Mouse (Mus musculus): Measurements from ENCODE around the gene Notch4. TPM values are rescaled to one million over a fixed set of nuclear protein-coding genes. Genes with fewer than 3 reads are reported as not detected.
A peak's percentile ranks its signal among the peaks of the same experiment; 100 is the strongest.

Gene Notch4
- polyA plus RNA-seq, 1 experiment from 2014 or later = 4.7 TPM

GRCm38 (mm10) chr17:34627943-34628643 lies 64.0 kb downstream of the Notch4 start, which contains the start of gene Ppt2:
Gene Ppt2, minus strand, starts transcription at chr17:34628510.
- peak within 1 kb of the TSS; percentile 94 for H3K27ac ChIP-seq (replicated peaks; ENCODE audit: low read depth, low read length)
- H3K4me2 ChIP-seq (ENCODE audit: low read depth, low read length) = peak within 1 kb of the TSS; percentile 80
- H3K36me3 ChIP-seq (ENCODE audit: control insufficient read depth, insufficient read depth, low read length) = 0 out of 2 replicates have a peak, but pooled peaks cover 20% of the 10 kb centered on the region
- 4% methylated on average over 29 of the region's 29 CpGs for WGBS
- H3K27me3 ChIP-seq (replicated peaks; ENCODE audit: control insufficient read depth, insufficient read depth, low read length) = peaks cover 33% of the 10 kb centered on the region
- H3K4me1 ChIP-seq (ENCODE audit: control insufficient read depth, insufficient read depth, low read length) = peaks cover 40% of the 10 kb centered on the region
- peak within 1 kb of the TSS; percentile 60 for H3K4me3 ChIP-seq (ENCODE audit: low read depth, low read length)
- DNase-seq (ENCODE audit: low spot score) (peak; percentile 30), ATAC-seq (ENCODE audit: low read depth) (no peak)
- no peaks in the 10 kb centered on the region for H3K9me3 ChIP-seq (ENCODE audit: control insufficient read depth, low read length)
- H3K9ac ChIP-seq (ENCODE audit: low read depth, low read length) = peak within 1 kb of the TSS; percentile 80

DNA sequence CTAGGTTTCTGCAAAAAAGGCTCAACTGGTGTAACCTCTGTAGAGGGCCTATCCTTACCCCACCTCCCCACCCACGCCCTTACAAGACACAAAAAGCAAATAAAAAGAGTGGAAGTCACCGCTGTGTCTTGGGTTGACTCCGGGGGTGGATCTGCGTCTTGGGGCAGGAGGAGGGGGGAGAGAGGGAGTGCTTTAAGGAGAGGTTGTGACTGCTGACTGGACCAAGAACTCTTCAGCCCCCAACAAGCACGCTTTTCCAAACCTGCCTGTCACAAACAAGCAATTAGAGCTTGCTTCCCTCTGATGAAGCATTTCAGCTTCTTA lies 64.5 kb downstream of the Notch4 start:
- H3K27ac ChIP-seq (replicated peaks; ENCODE audit: low read depth, low read length) = peak overlapping the region; percentile 94
- WGBS = 22% methylated on average over 5 of the region's 5 CpGs
- peaks cover 40% of the 10 kb centered on the region for H3K4me1 ChIP-seq (ENCODE audit: control insufficient read depth, insufficient read depth, low read length)
- H3K4me2 ChIP-seq (ENCODE audit: low read depth, low read length) = peak overlapping the region; percentile 80
- peak overlapping the region; percentile 80 for H3K9ac ChIP-seq (ENCODE audit: low read depth, low read length)
- ATAC-seq (ENCODE audit: low read depth) = no peak
- no peak for DNase-seq (ENCODE audit: low spot score)
- H3K36me3 ChIP-seq (ENCODE audit: control insufficient read depth, insufficient read depth, low read length) = 0 out of 2 replicates have a peak, but pooled peaks cover 16% of the 10 kb centered on the region
- peak overlapping the region; percentile 60 for H3K4me3 ChIP-seq (ENCODE audit: low read depth, low read length)
- H3K9me3 ChIP-seq (ENCODE audit: control insufficient read depth, low read length) = no peaks in the 10 kb centered on the region
- peaks cover 33% of the 10 kb centered on the region for H3K27me3 ChIP-seq (replicated peaks; ENCODE audit: control insufficient read depth, insufficient read depth, low read length)

DNA sequence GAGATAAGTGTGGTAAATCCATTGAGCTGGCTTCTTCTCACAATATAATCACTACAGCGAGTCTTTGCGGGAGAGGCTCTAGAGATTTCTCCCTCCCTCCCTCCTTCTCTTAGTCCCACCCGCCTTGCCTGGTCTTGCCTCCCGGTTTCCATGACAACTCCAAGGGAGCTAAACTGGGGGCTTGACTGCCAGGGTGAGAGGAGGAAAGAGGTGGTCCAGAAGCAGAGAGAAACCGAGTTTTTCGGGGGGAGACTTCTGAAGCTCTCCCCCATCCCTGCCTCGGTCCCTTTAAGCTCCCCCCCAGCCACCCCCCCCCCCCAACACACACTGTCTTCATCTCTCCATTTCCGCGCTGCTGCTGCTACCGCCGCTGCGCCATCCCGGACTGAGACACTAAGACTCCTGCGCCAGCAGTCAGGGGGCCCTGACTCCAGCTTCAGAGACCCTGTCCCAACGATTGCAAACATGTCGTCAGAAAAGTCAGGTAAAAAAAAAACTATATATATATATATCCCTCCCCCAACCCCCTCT lies 65.2 kb downstream of the Notch4 start, which contains the start of gene Prrt1:
Prrt1 (plus strand) TSS at position 313 of the 531 bp plus-strand sequence.
- H3K27me3 ChIP-seq (replicated peaks; ENCODE audit: control insufficient read depth, insufficient read depth, low read length) = peaks cover 33% of the 10 kb centered on the region
- H3K9me3 ChIP-seq (ENCODE audit: control insufficient read depth, low read length) = no peaks in the 10 kb centered on the region
- peak within 1 kb of the TSS; percentile 80 for H3K4me2 ChIP-seq (ENCODE audit: low read depth, low read length)
- H3K4me3 ChIP-seq (ENCODE audit: low read depth, low read length) = peak within 1 kb of the TSS; percentile 60
- peak within 1 kb of the TSS; percentile 94 for H3K27ac ChIP-seq (replicated peaks; ENCODE audit: low read depth, low read length)
- peak; percentile 86 for DNase-seq (ENCODE audit: low spot score)
- WGBS = 3% methylated on average over 15 of the region's 16 CpGs
- no peak for ATAC-seq (ENCODE audit: low read depth)
- H3K9ac ChIP-seq (ENCODE audit: low read depth, low read length) = peak within 1 kb of the TSS; percentile 80
- H3K36me3 ChIP-seq (ENCODE audit: control insufficient read depth, insufficient read depth, low read length) = 0 out of 2 replicates have a peak, but pooled peaks cover 10% of the 10 kb centered on the region
- peaks cover 40% of the 10 kb centered on the region for H3K4me1 ChIP-seq (ENCODE audit: control insufficient read depth, insufficient read depth, low read length)

DNA sequence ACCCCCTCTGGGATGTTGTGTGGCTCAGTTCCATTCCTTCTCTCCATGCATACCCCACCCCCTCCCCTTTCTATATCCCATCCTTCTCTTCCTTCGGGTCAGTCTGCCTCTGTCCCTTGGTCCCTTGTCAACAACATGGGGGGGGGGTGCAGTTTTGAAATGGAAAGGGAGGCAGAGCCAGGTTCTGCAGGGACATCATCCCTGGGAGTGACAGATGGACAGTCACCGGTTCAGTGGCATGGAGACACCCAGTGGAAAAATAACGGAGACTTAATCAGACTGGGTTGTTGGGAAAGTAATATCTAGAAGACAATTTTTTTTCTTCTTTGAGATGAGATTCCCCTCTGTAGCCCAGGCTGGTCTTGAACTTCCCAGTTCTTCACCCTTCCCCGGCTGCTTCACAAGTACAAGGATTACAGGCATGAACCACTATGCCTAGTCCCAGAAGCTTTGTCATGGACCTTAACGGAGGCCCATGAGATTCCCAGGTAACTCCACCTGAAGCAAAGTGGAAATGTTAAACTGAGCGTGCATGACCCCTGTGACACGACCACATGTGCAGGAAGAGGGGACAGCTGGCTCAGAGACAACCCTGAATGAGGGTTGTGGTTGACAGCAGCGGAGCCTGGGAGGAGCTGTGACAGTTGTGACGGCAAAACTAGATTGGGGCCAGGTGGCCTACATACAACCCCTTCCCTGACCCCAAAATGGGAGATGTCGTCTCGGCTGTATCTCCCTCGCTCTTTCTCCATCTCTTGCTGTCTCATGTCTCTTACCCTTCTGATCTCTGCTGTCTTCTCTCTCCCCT lies 65.9 kb downstream of the Notch4 start:
- Histone ChIP-seq H3K4me3 (ENCODE audit: low read depth, low read length) (peak overlapping the region; percentile 60), H3K27me3 (replicated peaks; ENCODE audit: control insufficient read depth, insufficient read depth, low read length) (peaks cover 33% of the 10 kb centered on the region), H3K4me1 (ENCODE audit: control insufficient read depth, insufficient read depth, low read length) (peaks cover 40% of the 10 kb centered on the region), H3K4me2 (ENCODE audit: low read depth, low read length) (peak overlapping the region; percentile 80), H3K9ac (ENCODE audit: low read depth, low read length) (peak overlapping the region; percentile 34), H3K36me3 (ENCODE audit: control insufficient read depth, insufficient read depth, low read length) (0 out of 2 replicates have a peak, but pooled peaks cover 7% of the 10 kb centered on the region), H3K27ac (replicated peaks; ENCODE audit: low read depth, low read length) (no peak overlapping the region), H3K9me3 (ENCODE audit: control insufficient read depth, low read length) (no peaks in the 10 kb centered on the region)
- WGBS = 20% methylated on average over 12 of the region's 12 CpGs
- ATAC-seq (ENCODE audit: low read depth) (no peak), DNase-seq (ENCODE audit: low spot score) (no peak)

DNA sequence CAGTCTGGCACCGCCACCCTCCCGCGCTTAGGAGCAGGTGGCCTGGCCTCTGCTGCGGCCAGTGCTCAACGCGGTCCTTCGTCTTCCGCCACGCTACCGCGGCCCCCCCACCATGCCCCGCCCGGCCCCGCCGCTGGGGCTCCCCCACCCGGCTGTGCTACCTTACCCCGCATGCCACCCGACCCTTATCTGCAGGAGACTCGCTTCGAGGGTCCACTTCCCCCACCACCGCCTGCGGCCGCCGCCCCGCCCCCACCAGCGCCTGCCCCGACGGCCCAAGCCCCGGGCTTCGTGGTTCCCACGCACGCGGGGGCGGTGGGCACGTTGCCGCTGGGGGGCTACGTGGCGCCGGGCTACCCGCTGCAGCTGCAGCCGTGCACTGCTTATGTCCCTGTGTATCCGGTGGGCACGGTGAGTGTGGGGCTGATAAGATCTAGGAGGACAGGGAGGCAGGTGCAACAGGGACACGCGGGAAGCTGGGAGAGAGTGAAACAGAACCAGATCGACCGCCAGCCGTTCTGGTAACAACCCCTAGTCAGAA lies 66.8 kb downstream of the Notch4 start:
- 2% methylated on average over 37 of the region's 48 CpGs for WGBS
- peak overlapping the region; percentile 60 for H3K4me3 ChIP-seq (ENCODE audit: low read depth, low read length)
- no peak for DNase-seq (ENCODE audit: low spot score)
- peaks cover 33% of the 10 kb centered on the region for H3K27me3 ChIP-seq (replicated peaks; ENCODE audit: control insufficient read depth, insufficient read depth, low read length)
- H3K9ac ChIP-seq (ENCODE audit: low read depth, low read length) = peak overlapping the region; percentile 25
- ATAC-seq (ENCODE audit: low read depth) = no peak
- H3K4me2 ChIP-seq (ENCODE audit: low read depth, low read length) = peak overlapping the region; percentile 80
- H3K4me1 ChIP-seq (ENCODE audit: control insufficient read depth, insufficient read depth, low read length) = peaks cover 40% of the 10 kb centered on the region
- H3K36me3 ChIP-seq (ENCODE audit: control insufficient read depth, insufficient read depth, low read length) = no peaks in the 10 kb centered on the region
- no peaks in the 10 kb centered on the region for H3K9me3 ChIP-seq (ENCODE audit: control insufficient read depth, low read length)
- no peak overlapping the region for H3K27ac ChIP-seq (replicated peaks; ENCODE audit: low read depth, low read length)

DNA sequence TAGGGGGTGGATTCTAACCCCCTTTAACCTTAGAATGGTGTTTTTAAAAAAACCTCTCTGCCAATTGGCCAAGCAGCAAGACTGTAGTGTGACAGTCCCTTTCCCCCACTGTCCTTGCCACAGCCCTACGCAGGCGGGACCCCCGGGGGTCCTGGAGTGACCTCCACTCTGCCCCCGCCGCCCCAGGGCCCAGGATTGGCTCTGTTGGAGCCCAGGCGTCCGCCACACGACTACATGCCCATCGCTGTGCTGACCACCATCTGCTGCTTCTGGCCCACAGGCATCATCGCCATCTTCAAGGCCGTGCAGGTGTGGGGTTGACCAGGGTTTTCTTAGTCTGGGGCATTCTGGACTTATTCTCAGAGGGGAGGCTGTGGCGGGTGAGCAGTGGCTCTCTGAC lies 67.6 kb downstream of the Notch4 start:
- H3K27ac ChIP-seq (replicated peaks; ENCODE audit: low read depth, low read length) = no peak overlapping the region
- H3K4me3 ChIP-seq (ENCODE audit: low read depth, low read length) = peak overlapping the region; percentile 38
- H3K9me3 ChIP-seq (ENCODE audit: control insufficient read depth, low read length) = no peaks in the 10 kb centered on the region
- H3K27me3 ChIP-seq (replicated peaks; ENCODE audit: control insufficient read depth, insufficient read depth, low read length) = peaks cover 33% of the 10 kb centered on the region
- 9% methylated on average over 12 of the region's 12 CpGs for WGBS
- H3K4me2 ChIP-seq (ENCODE audit: low read depth, low read length) = peak overlapping the region; percentile 73
- ATAC-seq (ENCODE audit: low read depth) (no peak), DNase-seq (ENCODE audit: low spot score) (no peak)
- no peaks in the 10 kb centered on the region for H3K36me3 ChIP-seq (ENCODE audit: control insufficient read depth, insufficient read depth, low read length)
- H3K4me1 ChIP-seq (ENCODE audit: control insufficient read depth, insufficient read depth, low read length) = peaks cover 34% of the 10 kb centered on the region
- peak overlapping the region; percentile 54 for H3K9ac ChIP-seq (ENCODE audit: low read depth, low read length)

DNA sequence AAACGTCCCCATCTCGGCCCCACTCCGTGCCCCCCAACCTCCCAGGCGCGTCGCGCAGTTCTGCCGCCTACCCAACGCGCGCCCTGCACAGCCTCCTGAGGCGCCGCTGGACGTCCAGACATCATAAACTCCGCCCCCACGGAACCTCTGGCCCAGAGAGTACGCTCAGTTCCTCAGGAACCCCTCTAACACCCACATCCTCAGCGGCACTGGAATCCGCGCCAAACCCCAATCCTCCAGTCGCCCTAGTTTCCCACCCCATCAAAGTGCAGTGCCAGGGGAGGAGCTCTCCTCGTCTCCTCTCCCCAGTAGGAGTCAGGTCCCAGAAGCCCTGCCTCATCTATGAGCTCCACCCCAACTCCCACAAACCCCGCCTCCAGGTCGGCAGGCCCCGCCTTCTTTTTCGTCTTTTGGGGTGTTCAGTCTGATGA lies 68.2 kb downstream of the Notch4 start:
- Histone ChIP-seq H3K9me3 (ENCODE audit: control insufficient read depth, low read length) (no peaks in the 10 kb centered on the region), H3K27ac (replicated peaks; ENCODE audit: low read depth, low read length) (no peak overlapping the region), H3K4me2 (ENCODE audit: low read depth, low read length) (peak overlapping the region; percentile 73), H3K4me3 (ENCODE audit: low read depth, low read length) (peak overlapping the region; percentile 38), H3K4me1 (ENCODE audit: control insufficient read depth, insufficient read depth, low read length) (peaks cover 34% of the 10 kb centered on the region), H3K9ac (ENCODE audit: low read depth, low read length) (peak overlapping the region; percentile 54), H3K36me3 (ENCODE audit: control insufficient read depth, insufficient read depth, low read length) (no peaks in the 10 kb centered on the region), H3K27me3 (replicated peaks; ENCODE audit: control insufficient read depth, insufficient read depth, low read length) (peaks cover 33% of the 10 kb centered on the region)
- DNase-seq (ENCODE audit: low spot score) (peak; percentile 83), ATAC-seq (ENCODE audit: low read depth) (peak; percentile 56)
- 2% methylated on average over 23 of the region's 26 CpGs for WGBS

DNA sequence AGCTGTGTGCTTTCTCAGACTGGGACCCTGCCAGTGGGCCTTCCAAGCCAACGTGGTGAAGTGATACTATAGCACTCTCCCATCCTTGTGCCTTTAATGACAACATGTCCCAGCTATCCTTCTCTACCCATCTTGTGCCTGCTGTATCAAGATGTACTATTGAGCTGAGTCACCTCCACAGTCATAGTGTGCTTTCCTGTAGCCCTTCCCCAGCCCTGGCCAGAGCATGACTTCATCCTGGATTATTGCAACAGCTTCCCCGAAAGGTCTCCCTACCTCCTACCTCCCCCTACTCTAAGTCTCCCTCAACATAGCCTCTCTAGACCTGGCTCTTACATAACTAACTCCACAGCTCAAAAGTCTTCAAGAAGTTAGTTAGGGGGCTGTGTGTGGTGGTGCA lies 71.6 kb downstream of the Notch4 start:
- 62% methylated on average over 2 of the region's 2 CpGs for WGBS
- Histone ChIP-seq H3K4me3 (ENCODE audit: low read depth, low read length) (no peak overlapping the region), H3K9ac (ENCODE audit: low read depth, low read length) (no peak overlapping the region), H3K4me1 (ENCODE audit: control insufficient read depth, insufficient read depth, low read length) (peaks cover 17% of the 10 kb centered on the region), H3K27me3 (replicated peaks; ENCODE audit: control insufficient read depth, insufficient read depth, low read length) (peaks cover 21% of the 10 kb centered on the region), H3K4me2 (ENCODE audit: low read depth, low read length) (no peak overlapping the region), H3K27ac (replicated peaks; ENCODE audit: low read depth, low read length) (no peak overlapping the region), H3K9me3 (ENCODE audit: control insufficient read depth, low read length) (no peaks in the 10 kb centered on the region), H3K36me3 (ENCODE audit: control insufficient read depth, insufficient read depth, low read length) (no peaks in the 10 kb centered on the region)
- no peak for ATAC-seq (ENCODE audit: low read depth)
- DNase-seq (ENCODE audit: low spot score) = no peak
